Mouse (Mus musculus): ENCODE results near the gene Mfsd4b5. TPM values are rescaled to one million over a fixed set of nuclear protein-coding genes. Genes with fewer than 3 reads are reported as not detected.

Mfsd4b5 gene
- 0.60 TPM in 1 of 4 replicates, not detected in the others for total RNA-seq (2023; ENCODE audit: inconsistent age)

GRCm38 (mm10) chr10:39986466-39986865, at the start of gene Mfsd4b5:
Mfsd4b5 (minus strand) TSS chr10:39986646.

GRCm38 (mm10) chr10:40024554-40025428, 38.3 kb upstream of the Mfsd4b5 start, which contains the start of gene Mfsd4b1:
Mfsd4b1 (minus strand) TSS chr10:40025268.

DNA sequence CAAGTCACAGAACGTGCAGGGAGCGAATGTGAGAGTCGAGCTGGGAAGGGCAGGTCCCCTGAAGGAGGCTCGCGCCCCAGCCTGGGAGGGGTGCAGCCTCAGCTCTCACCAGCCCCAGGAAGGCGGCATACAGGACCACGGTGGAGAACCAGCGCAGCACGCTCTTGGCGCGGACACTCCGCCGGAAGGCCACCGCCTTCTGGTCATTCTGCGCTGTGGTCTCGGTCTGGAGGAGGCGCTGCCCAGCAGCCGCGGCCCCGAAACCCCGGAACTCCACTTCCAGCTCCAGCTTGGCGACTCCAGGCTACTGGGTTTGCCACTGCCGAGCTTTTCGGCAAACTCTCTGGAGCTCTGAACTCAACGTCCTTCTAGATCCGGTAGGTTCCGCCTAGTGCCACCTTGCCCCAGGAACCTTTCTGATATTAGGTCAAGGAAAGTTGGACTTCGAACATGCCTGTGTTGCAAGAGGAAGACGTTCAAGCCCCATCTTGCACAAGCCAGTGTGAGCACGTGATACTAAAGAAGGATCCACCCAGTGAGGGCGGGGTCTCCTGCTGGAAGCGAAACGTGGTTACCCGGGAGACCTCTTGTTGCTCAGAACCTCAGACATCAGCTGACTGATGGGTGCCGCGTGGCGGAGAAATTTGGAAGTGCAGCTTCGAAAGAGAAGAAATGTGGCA, 26.5 kb downstream of the Mfsd4b5 start, which contains the start of gene Mfsd4b3:
Gene Mfsd4b3 (minus strand): TSS at position 393 of the 680 bp plus-strand sequence.

DNA sequence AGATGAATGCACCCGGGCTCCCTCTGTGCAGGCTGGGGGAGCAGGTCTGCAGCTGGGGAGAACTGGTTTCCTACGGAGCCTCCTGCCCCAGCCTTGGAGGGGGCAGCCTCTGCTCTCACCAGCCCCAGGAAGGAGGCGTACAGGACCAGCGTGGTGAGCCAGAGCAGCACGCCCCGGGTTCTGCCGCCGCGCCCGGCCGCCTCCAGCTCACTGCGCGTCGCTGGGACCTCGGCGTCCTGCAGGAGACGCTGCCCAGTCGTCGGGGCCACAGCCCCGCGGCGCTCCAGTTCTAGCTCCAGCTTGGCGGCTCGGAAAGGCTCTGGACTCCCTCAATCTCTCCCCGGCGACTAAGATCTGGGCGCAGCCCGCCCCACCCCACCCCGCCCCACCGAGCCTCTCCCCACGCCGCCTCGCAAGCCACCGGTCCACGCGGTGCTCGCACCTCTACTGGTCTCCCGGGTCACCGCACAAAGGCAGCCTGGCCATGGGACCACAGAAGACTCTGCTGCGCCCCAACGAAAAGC, 59.8 kb downstream of the Mfsd4b5 start, which contains the start of gene Mfsd4b2:
Gene Mfsd4b2 (minus strand): TSS at position 308 of the 524 bp plus-strand sequence.

Other genes with a start within 250 kb of the Mfsd4b5 start
- gene Mfsd4b4, start 87.4 kb downstream of the Mfsd4b5 start, total RNA-seq (2023; ENCODE audit: inconsistent age) = 3.4 to 4.4 TPM (median 3.8 TPM) in 4 replicates
- gene Mfsd4b2, start 59.7 kb downstream of the Mfsd4b5 start, total RNA-seq (2023; ENCODE audit: inconsistent age) = not detected in 4 replicates
- not detected in 4 replicates for gene Mfsd4b3, start 26.5 kb downstream of the Mfsd4b5 start, total RNA-seq (2023; ENCODE audit: inconsistent age)
- not detected in 4 replicates for gene Mfsd4b1, start 38.6 kb upstream of the Mfsd4b5 start, total RNA-seq (2023; ENCODE audit: inconsistent age)
- gene Slc16a10, start 155.6 kb upstream of the Mfsd4b5 start, total RNA-seq (2023; ENCODE audit: inconsistent age) = 7.4 to 10.2 TPM (median 7.9 TPM) in 4 replicates